Mouse (Mus musculus): Measurements from ENCODE around the gene Keg1.

The Keg1 gene

GRCm38 (mm10) chr19:12762212-12763130 is 66.9 kb downstream of the Keg1 start:
- no peak for DNase-seq (ENCODE audit: low spot score)

GRCm38 (mm10) chr19:12765308-12765707 is 69.7 kb downstream of the Keg1 start, which contains the start of gene Cntf:
TSS of gene Cntf (minus strand) at chr19:12765632.
- no peak for DNase-seq (ENCODE audit: low spot score)

Data from layer of hippocampus, adult 9-10 months (tissue).